Mouse (Mus musculus): Measurements from ENCODE around the gene Rgl1.

The Rgl1 gene

DNA sequence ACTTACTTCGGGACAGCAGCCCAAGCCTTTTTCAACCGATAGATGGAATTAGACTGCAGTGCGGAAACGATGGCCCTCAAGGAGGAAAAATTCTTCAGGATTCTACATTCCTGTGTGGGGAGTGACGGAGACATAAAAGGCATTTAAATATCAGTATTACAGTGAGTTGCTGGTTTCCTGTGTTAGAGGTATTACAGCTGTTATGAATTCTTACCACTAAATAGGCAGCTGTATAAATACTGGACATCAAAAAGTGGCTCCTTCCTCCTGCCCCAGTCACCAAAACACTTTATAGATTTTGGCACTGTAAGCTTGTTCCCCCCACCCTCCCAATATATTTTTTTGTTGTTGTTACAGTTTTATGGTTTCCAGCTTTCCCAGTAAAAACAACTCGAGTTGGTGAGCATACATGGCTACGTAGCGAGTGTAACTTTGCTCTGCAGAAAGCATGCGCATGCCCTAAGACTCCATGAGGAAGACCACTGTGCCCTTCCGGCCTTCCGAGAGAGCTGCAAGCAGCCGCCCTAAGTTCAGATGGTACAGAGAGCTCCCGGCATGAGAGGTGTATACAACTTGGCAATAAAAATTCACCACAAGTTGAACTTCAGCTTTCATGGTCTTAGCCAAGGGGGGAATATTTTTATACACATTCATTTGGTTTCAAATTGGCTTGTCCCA is 217.0 kb downstream of the Rgl1 start:
- no peak for DNase-seq (ENCODE audit: low spot score)

DNA sequence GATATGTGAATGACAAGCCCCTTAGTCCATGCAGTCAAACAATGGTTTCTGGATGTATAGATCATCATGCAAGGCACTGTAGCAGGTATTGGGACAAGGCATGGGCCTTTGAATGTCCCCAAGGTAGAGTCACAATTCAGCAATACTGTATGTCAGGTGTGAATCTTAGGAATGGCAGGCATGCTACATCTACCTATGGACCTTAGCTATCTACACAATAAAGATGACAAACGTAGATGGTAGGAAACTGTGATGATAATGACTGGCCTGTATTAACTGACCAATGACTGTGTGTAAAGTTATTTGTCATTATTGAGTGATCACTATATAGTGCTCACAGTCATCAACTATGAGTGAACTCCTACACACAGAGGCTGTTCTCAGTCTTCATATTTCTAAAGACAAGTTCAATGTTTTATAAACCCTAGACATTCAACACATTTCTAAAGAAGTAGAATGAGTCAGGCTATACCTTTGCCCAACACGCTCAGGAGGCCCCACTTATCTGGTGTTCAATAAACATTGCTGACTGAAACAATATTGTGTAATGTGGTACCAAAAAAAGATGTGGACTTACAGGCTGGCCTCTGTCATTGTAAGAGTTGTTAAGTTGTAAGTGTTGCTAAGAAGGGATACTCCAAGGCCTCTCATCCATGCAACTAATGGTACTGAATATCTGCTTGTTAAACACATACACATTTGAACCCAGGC is 222.5 kb downstream of the Rgl1 start:
- no peak for DNase-seq (ENCODE audit: low spot score)

DNA sequence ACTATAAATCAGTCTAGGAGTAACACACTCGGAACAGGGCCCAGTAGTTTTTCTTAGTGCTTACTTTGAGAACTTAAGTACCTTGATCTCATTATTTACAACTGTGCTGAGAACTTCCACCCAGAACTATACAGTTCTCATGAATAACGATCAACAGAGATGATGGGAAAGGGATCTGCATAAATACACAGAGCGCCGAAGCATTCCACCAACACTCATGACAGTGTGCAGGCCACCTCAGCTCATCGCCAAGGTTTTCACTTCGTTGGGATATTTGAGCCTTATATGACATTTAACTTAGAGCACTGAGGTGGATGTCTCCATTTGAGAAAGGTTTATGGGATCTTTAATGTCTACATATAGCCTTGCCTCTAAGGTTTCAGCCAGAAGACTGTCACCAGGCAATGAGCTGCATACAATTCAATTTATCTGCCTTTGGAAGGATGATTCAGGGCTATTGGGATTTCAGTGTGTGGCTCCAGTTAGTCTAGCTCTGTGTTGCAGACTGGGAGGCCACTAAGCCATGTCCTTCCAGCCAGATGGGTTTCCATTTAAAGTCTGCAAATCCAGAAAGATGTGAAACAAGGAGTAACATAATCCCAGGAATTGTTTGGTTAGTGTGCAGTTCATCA is 223.3 kb downstream of the Rgl1 start:
- no peak for DNase-seq (ENCODE audit: low spot score)

DNA sequence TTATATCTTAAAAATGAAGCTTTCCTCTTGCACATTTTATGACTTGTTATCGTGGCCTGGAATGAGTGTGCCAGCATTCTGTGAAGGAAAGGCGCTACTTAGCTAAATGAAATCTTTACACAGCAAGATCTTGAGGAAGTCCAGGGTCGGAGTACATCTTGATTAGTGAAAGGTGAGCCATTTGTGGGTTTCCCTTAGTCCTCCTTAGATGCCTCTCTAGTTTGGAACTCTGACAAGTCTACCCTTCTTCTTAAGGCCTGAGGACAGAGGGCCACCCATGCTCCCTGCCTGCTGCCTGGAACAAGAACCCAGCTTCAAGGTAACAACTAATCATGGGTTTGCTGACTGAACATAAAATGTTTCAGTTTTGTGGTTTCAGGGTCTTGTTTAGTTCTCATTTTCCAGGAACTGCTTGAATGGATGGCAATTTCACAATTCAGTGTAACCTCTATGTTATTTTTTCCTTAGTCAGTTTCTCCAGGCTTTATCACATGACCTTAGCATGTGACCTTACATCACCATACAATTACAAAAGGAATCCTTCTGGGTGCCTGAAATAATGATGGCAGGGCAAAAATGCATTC is 225.8 kb downstream of the Rgl1 start:
- no peak for DNase-seq (ENCODE audit: low spot score)

DNA sequence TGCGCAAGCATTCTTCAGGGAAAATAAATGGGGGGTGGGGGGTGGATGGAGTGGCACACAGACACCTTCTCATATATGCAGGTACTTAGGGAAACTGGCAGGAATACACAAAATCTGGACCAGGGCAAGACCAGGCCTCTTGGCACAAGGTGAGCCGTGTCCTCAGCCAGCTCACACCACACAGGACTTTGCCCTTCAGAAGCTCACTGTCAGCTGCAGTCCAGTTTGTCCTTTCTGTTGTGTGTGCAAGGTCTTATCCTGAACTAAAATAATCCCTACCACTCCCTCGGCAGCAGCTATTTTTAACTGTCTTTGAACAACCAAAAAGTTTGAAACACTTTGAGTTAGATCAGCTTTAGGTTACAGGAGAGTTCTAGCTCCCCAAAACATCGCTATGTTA is 227.3 kb downstream of the Rgl1 start:
- no peak for DNase-seq (ENCODE audit: low spot score)

DNA sequence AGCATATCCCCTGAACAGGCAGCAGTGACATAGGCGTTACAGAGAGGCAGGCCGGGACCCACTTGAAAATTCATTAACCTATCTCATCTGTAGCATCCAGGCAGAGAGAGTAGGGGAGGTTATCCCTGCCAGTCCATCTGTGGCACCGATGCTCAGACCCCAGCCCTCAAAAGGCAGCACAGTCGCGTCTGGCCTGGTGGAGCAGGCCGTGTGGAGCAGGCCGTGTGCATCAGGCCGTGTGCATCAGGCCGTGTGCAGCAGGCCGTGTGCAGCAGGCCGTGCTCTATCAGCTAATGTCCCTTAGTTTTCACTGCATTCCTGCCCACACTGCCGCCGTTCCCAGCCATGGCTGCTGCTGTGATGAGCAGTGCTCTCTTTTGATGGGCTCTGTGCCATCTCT is 229.0 kb downstream of the Rgl1 start:
- no peak for DNase-seq (ENCODE audit: low spot score)

DNA sequence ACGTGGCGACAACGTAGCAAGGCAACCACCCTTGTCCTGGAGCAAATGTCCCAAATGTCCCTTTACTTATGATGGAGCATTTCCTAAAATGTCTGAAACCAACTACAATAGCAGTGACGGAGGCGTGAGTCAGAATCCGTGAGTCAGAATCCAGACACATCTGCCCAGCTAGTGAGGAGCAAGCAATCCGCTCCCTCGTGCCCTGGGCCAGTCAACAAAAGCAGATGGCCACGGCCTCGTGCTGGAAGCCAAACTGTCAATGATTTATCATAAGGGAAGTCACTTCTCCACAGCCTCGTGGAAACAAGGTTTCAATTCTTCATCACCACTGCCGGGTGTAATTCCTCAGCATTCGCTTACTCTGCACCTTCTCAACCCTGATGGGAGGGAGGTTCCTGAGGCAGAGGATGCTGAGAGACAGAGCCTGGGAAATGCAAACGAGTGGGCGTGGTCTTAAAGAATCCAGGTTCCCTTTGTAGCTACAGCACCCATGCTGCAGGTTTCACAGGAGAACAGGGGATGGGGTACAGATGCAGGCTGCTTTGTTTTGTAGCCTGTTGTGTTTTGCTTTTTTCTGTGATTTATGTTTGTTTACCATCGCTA is 229.6 kb downstream of the Rgl1 start:
- no peak for DNase-seq (ENCODE audit: low spot score)

DNA sequence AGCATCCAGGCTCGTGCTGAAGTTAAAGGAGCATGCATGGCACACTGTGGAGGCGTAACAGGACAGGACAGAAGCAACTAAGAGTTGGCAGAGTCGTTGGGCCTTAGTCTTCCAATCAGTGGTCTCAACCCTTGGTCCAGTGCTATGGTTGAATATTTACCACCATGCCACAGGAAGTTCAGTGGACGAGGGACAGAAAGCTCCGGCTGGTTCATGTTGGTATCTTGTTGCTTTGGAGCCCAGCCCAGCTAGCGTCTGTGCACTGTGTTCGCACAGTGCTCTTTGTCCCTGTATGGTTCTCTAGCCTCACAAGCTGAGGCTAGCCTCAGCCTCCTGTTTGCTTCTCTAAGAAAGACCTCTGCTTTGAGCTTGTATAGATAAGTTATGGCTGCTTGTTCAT is 231.6 kb downstream of the Rgl1 start:
- no peak for DNase-seq (ENCODE audit: low spot score)

DNA sequence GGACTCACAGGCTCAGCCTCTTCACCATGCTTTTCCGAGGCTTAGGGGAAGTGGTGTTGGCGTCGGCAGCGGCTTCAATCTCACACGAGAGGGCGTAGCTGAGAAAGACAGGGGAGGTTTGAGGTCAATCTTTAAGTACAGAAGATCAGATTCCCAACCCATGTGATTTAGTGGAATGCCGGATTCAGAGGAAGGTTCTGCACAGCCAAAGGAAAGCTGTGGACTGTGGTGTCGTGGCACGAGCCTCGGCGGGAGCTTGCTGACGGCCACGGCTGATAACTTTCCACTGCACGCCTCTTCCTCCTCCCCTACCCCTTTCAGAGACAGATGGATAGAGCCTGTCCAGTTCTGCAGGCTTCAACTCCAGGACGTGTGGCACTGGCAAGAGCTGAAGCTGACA is 234.7 kb downstream of the Rgl1 start:
- DNase-seq (ENCODE audit: low spot score), result no peak

DNA sequence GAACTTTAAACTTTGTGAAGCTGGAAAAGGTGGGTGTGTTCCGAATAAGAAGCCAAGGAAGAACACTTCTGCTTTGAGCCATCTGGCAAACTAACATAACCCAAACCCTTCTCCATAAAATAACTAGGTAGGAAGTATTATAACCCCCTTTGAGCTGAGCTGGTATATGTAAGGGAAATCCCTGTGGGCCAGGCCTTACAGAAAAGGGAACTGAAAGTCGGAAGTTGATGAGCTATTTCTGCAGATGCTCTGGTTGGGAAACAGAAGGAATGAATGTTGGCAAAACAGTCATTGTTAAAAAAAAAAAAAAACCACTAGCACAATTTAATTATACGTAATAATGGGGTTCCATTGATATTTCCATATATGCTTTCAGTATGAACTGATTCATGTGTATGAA is 237.4 kb downstream of the Rgl1 start:
- DNase-seq (ENCODE audit: low spot score), result no peak

DNA sequence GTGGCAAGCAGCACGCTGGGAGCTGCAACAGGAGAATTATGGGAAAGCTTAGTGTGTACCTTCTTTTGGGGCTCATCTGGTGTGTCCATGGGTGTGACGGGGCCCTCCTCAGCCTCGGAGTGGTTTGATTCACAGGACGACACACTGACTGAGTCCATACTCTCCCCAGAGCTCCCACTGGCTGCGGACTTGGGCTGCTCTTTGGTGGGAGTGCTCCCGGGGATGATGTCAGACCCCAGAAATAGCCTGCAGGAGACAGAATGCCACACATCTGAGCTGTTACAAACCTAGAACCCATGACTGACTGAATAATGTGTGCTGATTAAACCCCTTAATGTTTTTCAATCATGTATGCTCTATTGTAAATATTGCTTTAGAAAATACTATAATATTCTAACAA is 237.9 kb downstream of the Rgl1 start:
- no peak for DNase-seq (ENCODE audit: low spot score)

DNA sequence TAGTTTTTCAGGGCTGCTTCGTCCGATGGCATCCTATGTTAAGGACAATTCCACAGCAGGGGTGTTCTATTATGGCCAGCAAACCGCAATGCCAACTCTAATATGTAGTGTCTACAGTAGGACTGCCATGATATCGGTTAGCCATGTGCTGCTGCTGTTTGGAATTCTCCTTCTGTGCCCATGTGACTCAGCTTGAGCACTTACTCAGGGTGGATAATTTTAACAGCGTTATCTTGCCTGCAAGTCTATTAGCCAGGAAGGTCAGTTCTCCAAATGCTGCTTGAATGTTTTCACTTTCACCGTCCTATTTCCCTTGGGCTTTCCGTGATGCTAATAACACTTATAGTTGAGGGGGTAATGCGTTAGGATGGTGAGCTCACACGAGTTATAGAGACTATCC is 240.0 kb downstream of the Rgl1 start:
- no peak for DNase-seq (ENCODE audit: low spot score)

DNA sequence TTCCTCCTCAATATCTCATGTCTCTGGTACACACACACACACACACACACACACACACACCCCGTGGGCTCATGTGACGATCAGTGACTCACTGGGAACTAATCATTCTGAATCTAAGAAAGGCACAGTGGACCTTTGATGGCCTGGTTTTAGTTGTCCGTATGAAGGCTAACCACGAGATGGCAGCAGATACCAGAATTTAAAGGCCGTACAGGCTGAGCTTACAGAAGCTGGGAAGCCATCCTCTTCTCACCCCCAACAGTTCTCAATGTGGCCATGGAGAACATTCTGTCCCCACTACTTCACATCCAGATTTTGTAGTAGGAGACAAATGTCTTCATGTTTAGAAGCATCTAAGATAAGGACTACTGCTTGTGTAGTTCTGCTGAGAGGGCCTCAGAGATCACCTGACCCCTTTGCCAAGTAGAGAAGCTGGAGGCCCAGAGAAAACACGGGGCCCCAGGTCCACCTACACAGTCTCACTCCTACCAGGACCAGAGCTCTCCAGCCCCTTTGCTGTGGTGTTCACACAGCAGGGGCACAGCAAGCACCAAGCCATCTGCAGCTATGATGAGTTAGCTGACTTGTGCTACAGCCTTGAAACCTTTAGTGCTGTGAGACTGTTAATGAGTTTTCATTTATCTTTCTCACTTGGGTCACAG is 241.0 kb downstream of the Rgl1 start:
- peak; percentile 61 for DNase-seq (ENCODE audit: low spot score)

DNA sequence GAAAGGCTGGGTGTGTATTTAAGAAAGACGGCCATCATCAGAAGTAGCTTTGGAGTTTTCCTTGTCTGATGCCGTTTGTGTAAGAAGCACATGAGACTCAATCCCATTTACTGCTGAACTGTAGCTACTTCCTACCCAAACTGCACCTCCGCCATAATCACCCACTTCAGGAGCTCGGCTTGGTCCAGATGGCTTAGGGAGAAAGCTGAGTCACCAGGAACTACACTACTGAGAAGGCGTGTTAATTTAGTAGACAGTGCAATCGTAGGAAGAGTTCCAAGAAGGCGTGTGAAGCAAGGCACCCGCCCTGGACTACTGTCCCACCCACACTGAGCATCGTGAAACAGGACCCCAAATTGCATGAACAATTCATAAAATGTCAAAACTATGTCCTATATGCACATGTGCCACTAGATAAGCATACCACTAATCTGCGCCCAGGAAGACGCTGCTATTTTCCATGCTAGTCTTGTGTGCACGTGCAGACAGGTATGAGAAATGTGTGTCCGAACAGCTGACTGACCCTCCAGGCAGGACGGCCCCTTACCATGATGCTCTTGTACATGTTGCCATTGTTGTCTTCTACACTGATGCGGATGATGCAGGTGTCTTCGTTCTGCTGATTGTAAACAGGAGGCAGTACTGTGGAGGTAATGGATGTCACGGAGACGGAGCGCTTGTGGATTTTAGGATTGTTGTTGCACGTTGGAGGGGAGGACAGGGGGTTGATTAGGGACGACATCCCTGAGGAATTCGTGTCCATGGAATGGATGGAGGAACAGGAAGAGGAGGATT is 241.9 kb downstream of the Rgl1 start:
- no peak for DNase-seq (ENCODE audit: low spot score)

DNA sequence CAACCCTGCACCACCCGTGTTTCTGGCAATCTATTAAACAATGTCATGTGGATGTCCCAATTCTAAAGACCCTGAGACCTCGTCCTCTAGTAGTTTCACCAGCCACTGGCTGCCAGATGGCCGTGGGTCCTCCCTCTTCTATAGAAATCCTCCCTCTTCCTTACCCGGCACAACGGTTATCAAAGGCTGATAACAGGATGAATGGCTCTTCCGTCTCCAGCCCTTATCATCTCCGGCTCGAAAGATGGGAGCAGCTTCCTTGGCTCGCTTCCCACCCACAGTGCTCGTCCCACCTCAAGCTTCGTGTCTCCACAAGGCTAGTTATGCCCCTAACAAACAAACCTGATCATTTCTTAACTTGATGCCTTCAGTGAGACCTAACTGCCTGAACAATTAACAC is 242.9 kb downstream of the Rgl1 start:
- DNase-seq (ENCODE audit: low spot score), result no peak

DNA sequence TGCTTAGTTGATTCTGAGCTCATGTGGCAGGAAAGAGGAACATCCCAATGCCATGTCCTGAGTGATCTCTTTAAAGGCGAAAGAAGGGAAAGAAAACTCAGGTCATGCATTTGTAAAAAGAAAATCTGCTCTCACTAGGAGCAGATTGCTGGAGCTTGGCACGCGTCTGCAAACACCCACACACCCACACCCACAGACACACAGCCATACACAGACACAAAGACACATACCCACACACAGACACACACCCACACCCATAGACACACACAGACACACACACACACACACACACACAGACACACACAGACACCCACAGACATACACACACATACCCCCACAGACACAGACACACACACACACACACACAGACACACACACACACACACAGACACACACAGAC is 243.9 kb downstream of the Rgl1 start:
- no peak for DNase-seq (ENCODE audit: low spot score)

DNA sequence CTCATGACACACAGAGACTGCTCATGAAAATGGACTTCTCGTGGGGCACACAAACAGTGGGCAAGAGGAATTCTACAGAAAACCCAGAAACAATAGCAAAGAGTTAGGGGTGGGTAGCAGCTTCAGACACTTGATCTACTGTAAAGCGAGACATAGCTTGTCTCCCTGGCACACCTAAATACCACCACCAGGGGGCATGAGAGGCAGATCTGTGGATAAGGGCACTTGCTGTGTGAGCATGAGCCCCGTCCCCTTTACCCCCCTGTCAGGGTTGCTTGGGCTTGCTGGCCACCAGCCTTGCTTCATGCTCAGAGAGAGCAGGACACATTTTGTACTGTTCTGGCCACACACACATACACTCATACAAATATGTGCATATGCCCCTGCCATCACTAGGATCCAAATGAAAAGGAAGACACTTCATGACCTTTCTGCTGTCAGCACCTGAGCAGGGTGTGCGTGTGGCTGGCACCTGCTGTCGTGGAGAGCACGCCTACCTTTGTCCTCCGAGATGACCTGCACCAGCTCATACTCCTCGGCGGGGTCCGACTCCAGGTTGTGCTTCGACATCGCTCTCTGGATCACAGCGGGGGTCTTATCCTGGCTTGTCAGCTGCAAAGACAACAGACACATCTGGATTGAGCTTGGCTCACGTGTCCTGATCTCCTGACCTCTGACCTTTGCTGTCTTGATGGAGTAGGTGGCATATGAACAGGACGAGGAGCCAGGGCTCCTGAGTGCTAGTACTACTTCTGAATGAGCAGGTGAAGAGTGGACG is 245.2 kb downstream of the Rgl1 start:
- peak; percentile 27 for DNase-seq (ENCODE audit: low spot score)

DNA sequence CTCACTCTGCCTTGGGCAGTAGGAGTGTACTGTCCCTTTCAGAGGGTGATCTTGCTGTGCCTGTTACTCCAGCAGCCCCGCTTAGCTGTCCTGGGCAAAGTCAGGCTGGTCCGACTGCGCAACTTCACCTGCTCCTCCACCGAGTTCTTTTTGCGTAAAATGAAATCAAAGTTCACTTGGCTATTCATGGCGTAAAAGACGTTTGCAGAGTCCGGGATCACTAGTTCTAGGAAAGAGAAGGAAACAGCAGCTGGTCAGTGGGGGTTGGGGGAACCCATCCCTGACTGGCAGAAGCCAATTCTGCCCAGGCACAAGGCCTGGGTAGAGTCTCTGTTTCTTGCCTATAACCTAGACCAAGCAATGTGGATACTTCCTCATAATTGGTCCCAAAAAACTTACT is 247.2 kb downstream of the Rgl1 start:
- no peak for DNase-seq (ENCODE audit: low spot score)

DNA sequence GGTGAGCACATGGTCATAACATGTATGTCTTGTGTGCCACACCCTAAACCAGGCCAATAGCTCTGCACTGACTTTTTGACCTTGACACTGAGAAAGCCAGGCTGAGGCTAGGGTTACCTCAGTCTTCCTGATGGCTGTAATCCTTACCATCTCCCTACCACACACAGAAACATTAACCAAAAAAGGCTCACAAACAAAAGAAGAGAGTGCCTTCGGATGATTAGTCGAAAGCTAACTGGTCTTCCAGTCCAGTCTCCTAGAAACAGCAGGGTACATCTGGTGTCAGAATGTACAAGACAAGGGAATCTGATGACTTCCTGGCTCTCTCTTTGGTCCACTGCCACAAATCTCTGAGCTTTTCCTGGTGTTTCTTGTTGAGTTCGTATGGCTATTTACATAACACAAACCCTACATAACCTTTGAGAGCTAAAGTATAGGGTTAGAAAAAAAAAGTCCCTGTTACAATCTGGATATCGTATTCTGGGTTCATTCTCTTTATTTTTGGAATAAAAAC is 249.0 kb downstream of the Rgl1 start:
- no peak for DNase-seq (ENCODE audit: low spot score)

DNA sequence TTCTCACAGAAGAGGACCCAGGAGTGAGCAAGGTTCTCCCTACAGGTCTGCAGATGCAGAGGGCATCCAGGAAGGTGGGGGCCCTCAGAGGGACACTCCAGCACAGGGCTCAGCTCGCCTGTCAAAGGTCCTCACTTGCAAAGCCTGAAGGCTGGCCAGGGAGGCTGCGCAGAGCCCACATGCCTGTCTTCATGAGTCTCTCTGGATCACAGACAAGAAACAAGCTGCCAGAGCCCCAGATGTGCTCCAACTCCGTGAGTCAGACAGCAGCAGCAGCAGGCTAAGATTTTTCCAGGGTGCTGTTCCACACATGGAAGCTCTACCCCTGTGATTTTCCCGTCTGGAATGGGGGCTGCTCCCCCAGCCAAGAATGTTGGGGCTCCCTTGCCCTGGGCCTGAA is 251.9 kb downstream of the Rgl1 start:
- no peak for DNase-seq (ENCODE audit: low spot score)

Measured in urinary bladder, postnatal 25 days (tissue).